Mouse (Mus musculus) R1 (cell line): ENCODE data around the gene Gm49384.
"Not testable (repeated sequence)": the region's sequence is repeated elsewhere in the genome, so short reads cannot be mapped to it uniquely, and the experiment has no call there.

ENCODE experiments used
- DNase-seq: peaks from one replicate; pipeline ENCODE4 v3.0.0-alpha.2; 2018; ENCODE audit warnings: low read depth, low spot score

The Gm49384 gene

DNA sequence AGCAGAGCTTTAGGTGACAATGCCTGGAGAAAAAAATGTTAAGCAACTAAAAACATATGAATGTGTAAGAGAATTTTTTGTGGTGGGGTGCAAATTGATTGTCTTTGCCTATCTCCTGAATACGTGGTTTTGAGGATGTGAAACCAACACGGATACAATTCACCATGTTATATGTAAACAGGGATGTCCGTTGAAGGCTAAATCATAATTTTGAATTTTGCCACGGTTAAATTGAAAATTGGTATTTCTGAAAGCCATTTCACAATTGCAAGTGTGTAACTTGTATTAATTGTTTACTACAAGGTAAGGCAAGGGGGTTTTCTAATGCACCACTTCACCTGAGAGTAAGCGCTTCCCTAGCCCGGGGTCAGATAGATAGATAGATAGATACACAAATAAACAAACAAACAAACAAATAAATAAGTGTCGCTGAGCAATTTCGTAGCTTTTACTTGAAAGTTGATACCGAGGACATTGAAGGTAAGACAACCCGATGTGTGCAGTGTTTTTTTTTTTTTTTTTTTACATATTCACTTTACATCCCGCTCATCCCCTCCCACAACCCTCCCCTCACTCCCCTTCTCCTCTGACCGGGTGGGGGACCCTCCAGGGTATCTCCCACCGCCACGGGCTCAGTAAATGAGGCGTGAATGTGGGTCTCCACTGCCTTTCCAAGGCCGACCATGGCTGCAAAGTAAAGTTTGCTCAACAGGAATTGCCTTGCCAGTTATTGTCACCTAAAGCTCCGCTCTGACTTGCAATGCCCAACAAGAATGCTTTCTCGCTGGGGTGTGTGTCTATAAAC is 36.2 kb downstream of the Gm49384 start:
- no peak for DNase-seq

DNA sequence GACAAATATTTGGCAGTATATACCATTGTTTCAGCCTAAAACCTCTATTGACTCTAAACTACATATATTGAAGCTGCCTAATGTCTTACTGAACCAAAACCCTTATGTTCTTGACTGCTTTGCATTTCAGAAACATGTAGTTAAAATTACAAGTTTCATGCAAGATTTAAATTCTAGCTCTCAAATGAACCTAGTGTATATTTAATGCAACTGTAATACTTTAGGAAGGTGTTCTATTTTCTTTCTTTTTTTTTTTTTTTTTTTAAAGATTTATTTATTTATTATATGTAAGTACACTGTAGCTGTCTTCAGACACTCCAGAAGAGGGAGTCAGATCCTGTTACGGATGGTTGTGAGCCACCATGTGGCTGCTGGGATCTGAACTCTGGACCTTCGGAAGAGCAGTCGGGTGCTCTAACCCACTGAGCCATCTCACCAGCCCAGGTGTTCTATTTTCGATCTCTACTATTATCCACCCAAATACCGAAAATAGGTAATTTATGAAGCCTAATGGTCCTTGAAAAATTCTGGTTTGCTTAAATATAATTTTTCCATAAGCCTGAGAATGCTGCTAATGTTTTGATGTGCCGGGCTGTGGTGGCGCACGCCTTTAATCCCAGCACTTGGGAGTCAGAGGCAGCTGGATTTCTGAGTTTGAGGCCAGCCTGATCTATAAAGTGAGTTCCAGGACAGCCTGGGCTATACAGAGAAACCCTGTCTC is 37.0 kb downstream of the Gm49384 start:
- DNase-seq = not testable (repeated sequence)

DNA sequence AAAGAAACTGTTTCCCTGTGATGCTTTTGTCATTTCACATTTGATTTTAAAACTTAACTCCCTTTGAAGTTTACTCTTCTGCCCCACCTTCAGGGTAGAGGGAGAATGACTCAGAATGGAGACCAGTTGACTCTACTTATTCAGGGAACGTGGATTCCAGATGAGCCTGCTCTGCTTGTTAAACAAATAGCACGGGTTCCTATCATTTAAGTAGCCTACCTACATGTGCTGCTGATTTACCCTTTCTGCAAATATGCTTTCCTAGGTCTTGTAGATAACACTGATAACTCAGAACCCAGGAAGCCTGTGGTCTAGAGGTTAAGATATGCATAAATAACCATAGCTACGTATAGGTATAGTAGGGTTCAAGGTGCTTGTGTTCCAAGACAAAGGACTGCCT is 39.2 kb downstream of the Gm49384 start:
- DNase-seq = peak; percentile 52

DNA sequence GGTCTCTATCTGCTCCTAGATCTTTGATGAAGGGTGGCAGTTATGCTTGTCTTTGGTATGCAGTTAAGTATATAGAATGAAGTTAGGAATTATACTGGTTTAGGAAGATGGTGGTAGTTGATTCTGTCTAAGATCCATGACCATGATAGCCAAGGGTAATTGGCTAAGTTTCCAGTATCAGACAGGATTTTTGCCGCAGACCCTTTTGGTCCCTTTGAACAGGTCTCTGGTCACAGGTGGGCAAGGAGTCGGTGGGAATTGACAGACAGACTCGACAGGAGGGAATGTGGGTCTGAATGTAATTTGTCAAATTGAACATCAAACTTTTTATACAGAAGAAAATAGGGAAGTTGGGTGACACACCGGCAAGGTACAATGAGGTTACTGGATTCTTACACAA is 40.5 kb downstream of the Gm49384 start:
- DNase-seq = not testable (repeated sequence)

DNA sequence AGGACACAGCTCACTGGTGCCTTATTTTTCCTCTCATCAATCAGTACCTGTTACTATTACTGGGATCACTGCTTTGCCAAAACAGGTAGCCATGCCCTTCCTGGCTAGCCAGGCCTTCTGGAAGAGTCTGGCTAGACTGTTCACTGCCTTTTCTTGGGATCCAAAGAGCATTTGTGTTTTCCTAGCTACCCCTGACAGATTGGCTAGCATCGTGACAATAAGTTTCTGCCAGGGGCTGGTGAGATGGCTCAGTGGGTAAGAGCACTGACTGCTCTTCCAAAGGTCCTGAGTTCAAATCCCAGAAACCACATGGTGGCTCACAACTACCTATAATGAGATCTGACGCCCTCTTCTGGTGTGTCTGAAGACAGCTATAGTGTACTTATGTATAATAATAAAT is 43.4 kb downstream of the Gm49384 start:
- DNase-seq = not testable (repeated sequence)

DNA sequence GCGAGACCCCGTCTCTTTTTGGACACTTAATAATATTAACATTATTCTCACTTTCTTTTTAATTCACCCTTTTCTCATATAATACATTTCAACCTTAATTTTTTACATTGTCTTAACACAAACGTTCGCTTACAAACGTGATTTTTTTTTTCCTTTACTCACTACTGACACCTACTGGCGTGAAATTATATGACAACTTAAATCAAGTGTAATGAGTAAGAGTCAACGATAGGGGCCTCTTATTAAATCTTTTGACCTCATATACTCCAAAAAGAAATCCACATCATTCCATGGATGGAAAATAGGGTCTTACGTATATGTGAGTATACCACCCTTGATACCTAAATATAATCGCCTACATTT is 44.5 kb downstream of the Gm49384 start:
- DNase-seq = peak; percentile 90

DNA sequence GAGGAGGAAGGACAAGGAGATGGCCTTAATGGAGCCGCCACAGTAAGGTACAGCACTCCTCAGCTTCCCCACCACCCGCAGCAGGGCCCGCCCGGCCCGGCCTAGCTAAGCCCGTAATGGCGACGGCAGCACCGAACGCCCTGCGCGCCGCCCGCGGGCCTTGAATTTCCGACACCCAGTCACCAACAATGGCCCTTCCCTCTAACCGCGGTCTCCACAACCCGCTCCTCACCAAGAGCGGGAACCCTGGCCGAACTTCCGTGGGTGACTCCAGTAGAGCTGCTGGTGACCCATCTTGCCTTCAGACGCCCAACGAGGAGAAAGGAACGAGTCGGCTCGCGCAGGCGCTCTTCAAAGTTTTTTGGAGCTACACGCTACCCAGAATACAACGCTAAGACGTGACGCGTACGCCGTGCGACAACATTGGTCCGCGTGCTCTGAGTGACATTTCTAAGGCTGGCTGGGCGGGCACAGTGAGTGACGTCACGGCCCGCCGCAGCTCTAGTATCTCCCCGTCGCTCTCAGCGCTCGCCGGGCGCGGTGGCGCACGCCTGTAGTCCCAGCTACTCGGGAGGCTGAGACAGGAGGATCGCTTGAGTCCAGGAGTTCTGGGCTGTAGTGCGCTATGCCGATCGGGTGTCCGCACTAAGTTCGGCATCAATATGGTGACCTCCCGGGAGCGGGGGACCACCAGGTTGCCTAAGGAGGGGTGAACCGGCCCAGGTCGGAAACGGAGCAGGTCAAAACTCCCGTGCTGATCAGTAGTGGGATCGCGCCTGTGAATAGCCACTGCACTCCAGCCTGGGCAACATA is 45.1 kb downstream of the Gm49384 start, which contains the start of gene Rps29:
Gene Rps29, minus strand, starts transcription at position 422 of the 813 bp plus-strand sequence.
- DNase-seq = peak; percentile 100

DNA sequence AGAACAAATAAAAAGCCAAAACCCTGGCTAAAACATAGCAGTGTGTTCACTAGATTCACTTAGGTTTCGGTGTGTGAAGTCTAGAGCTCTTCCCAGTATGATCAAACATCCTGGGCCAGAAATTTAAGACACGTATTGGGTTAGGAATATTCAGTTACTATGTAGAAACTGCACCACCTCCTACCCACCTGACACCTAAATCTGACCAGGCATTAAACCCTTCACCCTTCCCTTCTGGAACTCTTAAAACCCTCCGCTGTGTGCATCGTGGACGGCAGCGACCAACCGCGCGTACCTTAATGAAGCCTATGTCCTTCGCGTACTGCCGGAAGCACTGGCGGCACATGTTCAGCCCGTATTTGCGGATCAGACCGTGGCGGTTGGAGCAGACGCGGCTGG is 45.7 kb downstream of the Gm49384 start:
- DNase-seq = peak; percentile 38

DNA sequence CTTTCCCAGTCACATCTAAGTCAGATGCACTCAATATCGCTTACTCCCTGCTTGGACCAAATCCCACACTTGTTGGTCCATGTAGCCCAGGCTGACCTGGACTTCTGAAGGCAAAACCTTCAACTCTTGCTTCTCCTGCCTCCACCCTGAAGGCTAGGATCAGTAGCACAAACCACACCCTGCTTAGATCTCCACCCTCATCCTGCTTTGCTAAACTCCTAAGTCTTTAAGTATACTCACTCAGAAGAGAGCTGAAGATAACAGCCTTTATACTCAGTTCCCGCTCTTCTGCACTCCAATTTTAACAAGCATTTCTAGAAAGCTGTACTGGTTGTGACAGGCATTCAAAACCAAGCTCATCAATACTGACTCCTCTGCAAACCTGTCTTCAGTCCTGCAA is 47.0 kb downstream of the Gm49384 start:
- DNase-seq = peak; percentile 38

DNA sequence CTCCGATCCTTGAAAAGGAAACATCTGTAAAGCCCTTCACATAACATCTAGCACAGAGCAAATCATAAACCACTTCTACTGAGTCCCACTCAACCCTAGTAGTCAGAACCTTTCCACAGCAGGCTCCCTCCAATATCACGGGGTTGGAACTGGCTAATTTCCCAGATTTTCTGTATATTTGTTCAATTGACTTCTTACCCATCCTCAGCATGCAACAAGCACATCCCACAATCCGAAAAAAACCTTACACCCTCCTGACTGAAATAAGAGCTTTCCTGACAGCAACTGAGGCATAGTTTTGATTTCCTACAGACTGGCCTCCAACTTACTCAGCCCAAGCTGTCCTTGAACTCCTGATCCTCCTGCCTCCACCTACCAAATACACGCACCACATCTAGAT is 47.6 kb downstream of the Gm49384 start:
- DNase-seq = no peak

DNA sequence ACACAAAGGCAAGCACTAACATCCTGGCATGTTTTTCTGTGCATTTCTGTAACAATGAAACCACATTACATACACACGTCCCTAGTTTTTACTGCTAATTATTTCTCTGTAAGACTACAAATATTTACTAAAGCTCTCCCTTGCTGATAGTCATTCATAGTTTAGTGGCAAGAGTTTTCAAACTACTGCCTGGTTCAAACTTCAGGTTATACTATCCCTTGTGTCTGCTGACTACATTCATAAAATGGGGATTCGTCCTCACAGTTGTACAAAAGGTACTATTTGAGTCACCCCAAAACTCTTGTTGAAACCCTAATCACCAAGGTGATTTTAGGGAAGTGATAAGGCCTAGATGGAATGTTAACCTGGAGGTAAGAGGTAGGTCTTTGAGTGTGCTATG is 48.1 kb downstream of the Gm49384 start:
- no peak for DNase-seq

DNA sequence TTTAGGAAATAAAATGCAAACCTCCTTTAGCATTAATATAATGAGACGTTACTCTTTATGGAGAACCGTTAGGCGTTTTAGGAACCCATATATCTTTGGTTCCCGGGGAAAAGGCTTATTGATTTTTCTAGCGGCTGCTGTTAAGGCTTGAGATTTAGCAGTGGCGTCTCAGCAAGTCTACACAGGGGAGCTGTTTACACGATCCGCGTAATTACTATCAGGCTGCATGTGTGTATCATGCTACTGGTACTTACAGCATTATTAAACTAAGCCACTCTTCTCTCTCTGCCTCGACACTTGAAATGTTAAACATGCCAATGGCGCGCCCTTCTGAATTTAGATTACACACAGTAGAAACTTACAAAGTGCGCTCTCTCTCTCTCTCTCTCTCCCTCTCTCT is 54.0 kb downstream of the Gm49384 start:
- no peak for DNase-seq

DNA sequence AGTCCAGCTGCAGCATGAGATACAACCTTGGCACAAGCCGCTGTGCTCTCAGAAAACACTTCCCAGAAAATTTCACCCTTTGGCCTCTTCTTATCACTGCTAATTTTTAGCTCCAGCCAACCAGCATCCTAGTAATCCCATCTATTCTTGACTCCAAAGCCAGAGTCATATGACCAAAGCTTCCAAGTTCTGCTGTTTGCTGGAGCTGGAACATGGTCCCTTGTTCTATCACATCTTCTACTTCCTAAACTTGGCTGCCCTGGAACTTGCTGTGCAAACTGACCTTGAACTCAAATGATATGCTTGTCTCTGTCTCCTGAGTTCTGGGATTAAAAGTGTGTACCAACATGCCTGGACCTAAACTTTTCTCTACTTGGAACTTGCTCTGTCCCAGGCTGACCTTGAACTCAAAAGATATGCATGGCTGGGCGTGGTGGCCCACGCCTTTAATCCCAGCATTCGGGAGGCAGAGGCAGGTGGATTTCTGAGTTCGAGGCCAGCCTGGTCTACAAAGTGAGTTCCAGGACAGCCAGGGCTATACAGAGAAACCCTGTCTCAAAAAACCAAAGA is 56.8 kb downstream of the Gm49384 start:
- DNase-seq = peak; percentile 52

DNA sequence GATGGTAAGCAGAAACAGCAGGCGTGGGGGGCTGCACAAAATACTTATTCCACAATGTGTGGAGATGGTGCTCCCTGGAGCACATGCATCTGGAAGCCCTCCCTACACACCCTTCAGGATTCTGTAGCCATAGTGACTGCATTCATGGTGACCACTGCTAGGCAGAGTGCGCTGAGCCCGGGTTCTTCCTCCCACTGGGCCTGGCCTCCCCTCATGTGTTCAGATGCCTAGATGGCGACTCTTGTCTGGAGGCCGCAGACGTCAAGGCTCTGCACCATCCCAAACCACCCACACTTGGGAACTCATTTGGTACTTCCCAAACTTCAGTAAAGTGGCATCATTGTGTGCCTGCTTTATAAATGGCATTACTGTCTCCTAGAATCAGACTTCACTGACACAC is 60.6 kb downstream of the Gm49384 start:
- no peak for DNase-seq

DNA sequence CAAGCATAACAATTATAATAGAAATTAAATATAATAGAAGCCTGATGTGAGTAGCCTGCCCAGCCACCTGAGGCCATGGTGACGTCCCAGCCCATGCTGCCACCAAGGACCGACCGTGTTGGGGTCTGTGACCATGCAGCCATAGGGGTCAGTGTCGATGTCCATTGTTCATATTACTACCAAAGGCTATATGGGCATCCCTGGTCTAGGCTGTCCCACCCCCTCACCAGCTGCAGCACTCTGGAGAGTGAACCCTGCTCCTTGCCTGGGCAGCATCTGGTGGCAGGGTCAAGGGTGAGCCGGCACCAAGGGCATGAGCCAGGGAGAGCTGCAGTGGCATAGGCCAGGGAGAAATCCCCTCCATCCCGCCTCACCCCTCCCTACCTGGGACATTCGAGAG is 64.2 kb downstream of the Gm49384 start:
- no peak for DNase-seq
